Mouse (Mus musculus): Measurements from ENCODE around the gene Plekhg4. TPM values are rescaled to one million over a fixed set of nuclear protein-coding genes. Genes with fewer than 3 reads are reported as not detected.

The Plekhg4 gene
- polyA plus RNA-seq, 1 experiment from 2014 or later, result 0.10 TPM

DNA sequence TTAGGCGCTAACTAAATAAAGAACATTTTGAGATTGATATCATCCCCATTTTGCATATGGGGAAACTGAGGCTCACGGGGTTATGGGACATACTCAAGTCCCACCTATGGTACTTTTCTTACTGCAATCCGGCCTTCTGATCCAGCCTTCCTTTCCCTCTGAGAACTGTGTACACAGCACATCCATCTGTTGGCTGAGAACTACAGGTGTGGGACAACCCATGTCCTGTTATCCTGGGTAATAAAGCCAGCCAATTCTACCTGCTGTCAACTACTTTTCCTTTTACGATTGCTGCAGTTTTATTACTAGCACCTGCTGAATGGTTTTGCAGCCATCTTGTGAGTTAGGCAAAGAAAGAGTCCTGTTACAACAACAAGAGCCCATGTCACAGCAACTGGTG is 18.5 kb upstream of the Plekhg4 start:
- no peak overlapping the region for H3K4me3 ChIP-seq (ENCODE audit: low read depth, low read length)
- no peaks in the 10 kb centered on the region for H3K36me3 ChIP-seq (ENCODE audit: control insufficient read depth, insufficient read depth, low read length)
- H3K9me3 ChIP-seq (ENCODE audit: control insufficient read depth, low read length), result no peaks in the 10 kb centered on the region
- H3K27me3 ChIP-seq (ENCODE audit: control insufficient read depth, insufficient read depth, low read length), result no peaks in the 10 kb centered on the region
- 96% methylated on average over 4 of the region's 4 CpGs for WGBS
- ATAC-seq (ENCODE audit: low FRiP score, low TSS enrichment), result no peak
- H3K4me2 ChIP-seq (replicated peaks; ENCODE audit: low read depth), result no peak overlapping the region
- H3K27ac ChIP-seq (replicated peaks), result no peak overlapping the region
- no peak overlapping the region for H3K9ac ChIP-seq (ENCODE audit: low read length)
- DNase-seq (ENCODE audit: low spot score), result no peak
- TF ChIP-seq EP300 (optimal IDR thresholded peaks at IDR 0.05), result no peak
- H3K4me1 ChIP-seq (replicated peaks; ENCODE audit: control insufficient read depth, insufficient read depth), result no peaks in the 10 kb centered on the region; the same call in 1 of the 2 replicates

DNA sequence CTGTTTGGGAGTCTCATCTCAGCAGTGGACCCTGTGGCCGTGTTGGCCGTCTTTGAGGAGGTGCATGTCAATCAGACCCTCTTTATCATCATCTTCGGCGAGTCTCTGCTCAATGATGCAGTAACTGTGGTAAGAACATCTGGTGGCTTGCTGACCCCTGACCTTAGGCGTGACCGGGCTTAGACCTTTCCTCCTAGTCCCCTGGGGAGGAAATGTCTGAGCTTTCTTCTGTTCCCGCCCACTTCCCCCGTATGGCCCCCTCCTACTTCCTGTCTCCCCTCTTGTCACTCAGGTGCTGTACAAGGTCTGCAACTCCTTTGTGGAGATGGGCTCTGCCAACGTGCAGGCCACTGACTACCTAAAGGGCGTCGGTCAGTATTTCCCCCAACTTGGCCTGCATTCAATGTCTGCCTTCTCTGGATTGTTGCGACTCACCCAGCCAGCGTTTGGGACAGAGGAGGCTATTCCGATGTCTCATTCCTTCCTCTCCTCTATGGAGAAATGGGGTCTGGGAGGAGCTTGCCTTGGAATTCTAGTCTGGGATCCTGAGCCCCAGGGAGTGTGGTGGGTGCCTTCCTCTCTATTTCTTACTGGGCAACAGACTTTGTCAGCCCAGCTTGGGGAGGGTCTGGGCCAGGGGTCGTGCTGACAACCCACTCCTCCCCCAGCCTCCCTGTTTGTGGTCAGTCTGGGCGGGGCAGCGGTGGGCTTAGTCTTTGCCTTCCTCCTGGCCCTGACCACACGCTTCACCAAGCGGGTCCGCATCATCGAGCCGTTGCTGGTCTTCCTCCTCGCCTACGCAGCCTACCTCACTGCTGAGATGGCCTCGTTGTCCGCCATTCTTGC is 17.7 kb upstream of the Plekhg4 start:
- no peak overlapping the region for H3K4me2 ChIP-seq (replicated peaks; ENCODE audit: low read depth)
- no peaks in the 10 kb centered on the region for H3K27me3 ChIP-seq (ENCODE audit: control insufficient read depth, insufficient read depth, low read length)
- no peak overlapping the region for H3K4me3 ChIP-seq (ENCODE audit: low read depth, low read length)
- no peaks in the 10 kb centered on the region for H3K9me3 ChIP-seq (ENCODE audit: control insufficient read depth, low read length)
- TF ChIP-seq CTCF (IDR thresholded peaks at IDR 0.05; ENCODE audit: low read depth) (no peak), EP300 (optimal IDR thresholded peaks at IDR 0.05) (no peak)
- no peak for DNase-seq (ENCODE audit: low spot score)
- no peaks in the 10 kb centered on the region for H3K4me1 ChIP-seq (replicated peaks; ENCODE audit: control insufficient read depth, insufficient read depth)
- H3K27ac ChIP-seq (replicated peaks), result no peak overlapping the region
- 72% methylated on average over 26 of the region's 26 CpGs for WGBS
- no peaks in the 10 kb centered on the region for H3K36me3 ChIP-seq (ENCODE audit: control insufficient read depth, insufficient read depth, low read length)
- ATAC-seq (ENCODE audit: low FRiP score, low TSS enrichment), result no peak
- no peak overlapping the region for H3K9ac ChIP-seq (ENCODE audit: low read length)

DNA sequence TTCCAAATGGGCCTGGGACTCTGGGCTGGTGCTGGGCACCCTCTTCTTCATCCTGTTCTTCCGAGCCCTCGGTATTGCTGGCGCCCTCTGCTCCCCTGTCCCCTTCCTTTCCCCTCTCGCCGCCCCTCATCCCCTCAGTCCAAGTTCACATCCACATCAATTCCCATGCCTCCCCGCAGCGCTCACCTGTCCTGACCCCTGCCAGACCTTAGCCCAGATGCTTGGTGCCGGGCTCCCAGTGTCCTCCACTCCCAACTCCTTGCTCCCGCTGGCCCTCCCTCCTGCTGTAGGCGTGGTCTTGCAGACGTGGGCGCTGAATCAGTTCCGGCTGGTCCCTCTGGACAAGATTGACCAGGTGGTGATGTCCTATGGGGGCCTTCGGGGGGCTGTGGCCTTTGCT is 16.4 kb upstream of the Plekhg4 start:
- no peaks in the 10 kb centered on the region for H3K27me3 ChIP-seq (ENCODE audit: control insufficient read depth, insufficient read depth, low read length)
- H3K4me3 ChIP-seq (ENCODE audit: low read depth, low read length), result no peak overlapping the region
- no peak overlapping the region for H3K4me2 ChIP-seq (replicated peaks; ENCODE audit: low read depth)
- H3K27ac ChIP-seq (replicated peaks), result no peak overlapping the region
- ATAC-seq (ENCODE audit: low FRiP score, low TSS enrichment) (0 out of 2 replicates have a peak, but pooled peaks have one; percentile 2), DNase-seq (ENCODE audit: low spot score) (no peak)
- TF ChIP-seq CTCF (IDR thresholded peaks at IDR 0.05; ENCODE audit: low read depth), result no peak
- TF ChIP-seq EP300 (optimal IDR thresholded peaks at IDR 0.05), result no peak
- no peak overlapping the region for H3K9ac ChIP-seq (ENCODE audit: low read length)
- no peaks in the 10 kb centered on the region for H3K9me3 ChIP-seq (ENCODE audit: control insufficient read depth, low read length)
- H3K36me3 ChIP-seq (ENCODE audit: control insufficient read depth, insufficient read depth, low read length), result no peaks in the 10 kb centered on the region
- 83% methylated on average over 14 of the region's 14 CpGs for WGBS
- no peaks in the 10 kb centered on the region for H3K4me1 ChIP-seq (replicated peaks; ENCODE audit: control insufficient read depth, insufficient read depth)

DNA sequence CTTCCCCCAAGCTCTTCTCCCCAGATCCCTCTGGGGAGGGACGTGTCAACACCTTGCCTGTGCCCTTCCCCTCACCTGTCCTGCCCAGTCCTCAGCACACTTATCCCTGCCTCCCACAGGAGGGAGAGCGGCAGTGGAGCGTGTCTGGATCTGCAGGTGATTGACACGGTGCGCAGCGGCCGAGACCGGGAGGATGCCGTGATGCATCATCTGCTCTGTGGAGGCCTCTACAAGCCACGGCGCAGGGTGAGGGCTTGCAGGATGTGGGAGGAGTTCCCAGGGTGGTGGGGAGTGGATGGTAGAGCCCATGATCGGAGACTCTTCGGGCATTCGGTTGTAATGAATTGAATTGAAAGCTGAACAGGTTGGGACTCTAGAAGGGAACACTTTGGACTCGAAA is 13.9 kb upstream of the Plekhg4 start:
- Histone ChIP-seq H3K27ac (replicated peaks) (no peak overlapping the region), H3K4me2 (replicated peaks; ENCODE audit: low read depth) (no peak overlapping the region), H3K4me1 (replicated peaks; ENCODE audit: control insufficient read depth, insufficient read depth) (no peaks in the 10 kb centered on the region), H3K9ac (ENCODE audit: low read length) (no peak overlapping the region), H3K9me3 (ENCODE audit: control insufficient read depth, low read length) (no peaks in the 10 kb centered on the region), H3K36me3 (ENCODE audit: control insufficient read depth, insufficient read depth, low read length) (no peaks in the 10 kb centered on the region), H3K4me3 (ENCODE audit: low read depth, low read length) (no peak overlapping the region), H3K27me3 (ENCODE audit: control insufficient read depth, insufficient read depth, low read length) (no peaks in the 10 kb centered on the region)
- 59% methylated on average over 15 of the region's 15 CpGs for WGBS
- DNase-seq (ENCODE audit: low spot score) (no peak), ATAC-seq (ENCODE audit: low FRiP score, low TSS enrichment) (no peak)
- TF ChIP-seq CTCF (IDR thresholded peaks at IDR 0.05; ENCODE audit: low read depth) (no peak), EP300 (optimal IDR thresholded peaks at IDR 0.05) (no peak)

DNA sequence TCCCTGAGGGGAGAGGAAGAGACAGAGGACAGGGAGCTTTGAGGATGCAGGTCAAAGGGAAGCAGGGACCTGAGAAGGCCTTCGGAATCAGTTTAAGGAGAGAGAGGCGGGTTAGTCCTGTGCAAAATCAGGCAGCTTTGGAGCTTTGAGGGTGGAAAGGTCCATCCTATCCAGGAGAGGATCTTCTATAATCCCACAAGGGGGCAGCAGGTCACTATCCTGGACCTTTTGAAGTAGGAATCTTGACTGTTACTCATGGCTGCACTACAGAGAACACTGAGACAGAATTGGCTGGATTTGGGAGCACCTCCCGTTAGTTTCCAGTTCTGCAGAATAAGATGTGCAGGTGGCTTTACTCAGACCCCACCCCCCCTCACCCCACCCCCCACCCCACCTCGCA is 13.4 kb upstream of the Plekhg4 start:
- 49% methylated on average over 4 of the region's 4 CpGs for WGBS
- Histone ChIP-seq H3K36me3 (ENCODE audit: control insufficient read depth, insufficient read depth, low read length) (no peaks in the 10 kb centered on the region), H3K4me2 (replicated peaks; ENCODE audit: low read depth) (no peak overlapping the region), H3K4me3 (ENCODE audit: low read depth, low read length) (no peak overlapping the region), H3K9ac (ENCODE audit: low read length) (no peak overlapping the region), H3K4me1 (replicated peaks; ENCODE audit: control insufficient read depth, insufficient read depth) (no peaks in the 10 kb centered on the region), H3K27me3 (ENCODE audit: control insufficient read depth, insufficient read depth, low read length) (no peaks in the 10 kb centered on the region), H3K9me3 (ENCODE audit: control insufficient read depth, low read length) (no peaks in the 10 kb centered on the region), H3K27ac (replicated peaks) (no peak overlapping the region)
- DNase-seq (ENCODE audit: low spot score) (no peak), ATAC-seq (ENCODE audit: low FRiP score, low TSS enrichment) (peak; percentile 46; the same call in 1 of the 2 replicates)
- TF ChIP-seq CTCF (IDR thresholded peaks at IDR 0.05; ENCODE audit: low read depth) (peak; percentile 70), EP300 (optimal IDR thresholded peaks at IDR 0.05) (no peak)

Data from stomach, postnatal 0 days (tissue).